Comparison of ENCODE assay signal across 8 mouse cellular contexts in genomic region chr2:168911527-168911926, GRCm38 (mm10). TPM values are rescaled to one million over a fixed set of nuclear protein-coding genes. Genes with fewer than 3 reads are reported as not detected.
A peak's percentile ranks its signal among the peaks of the same experiment; 100 is the strongest.
DNase-seq lines count a peak whose midpoint lies in the region; ATAC-seq and TF ChIP-seq lines count a peak whose summit lies in the region.

No protein-coding gene starts in this region.

- H3K9ac ChIP-seq in lung, embryonic 14.5 days: no peak overlapping the region
- H3K9ac ChIP-seq in lung, postnatal 0 days (replicated peaks; ENCODE audit: low read depth): no peak overlapping the region
- no peak overlapping the region for H3K9ac ChIP-seq in forebrain, embryonic 14.5 days (ENCODE audit: low read length)
- no peak overlapping the region for H3K9ac ChIP-seq in limb, embryonic 15.5 days
- H3K9ac ChIP-seq in stomach, embryonic 16.5 days (ENCODE audit: low read length): peak overlapping the region; percentile 53

- H3K27me3 ChIP-seq in lung, embryonic 14.5 days (ENCODE audit: insufficient read depth, low read length): peaks cover 37% of the 10 kb centered on the region
- peaks cover 34% of the 10 kb centered on the region for H3K27me3 ChIP-seq in lung, postnatal 0 days (replicated peaks; ENCODE audit: insufficient read depth, low read length)
- peaks cover 34% of the 10 kb centered on the region for H3K27me3 ChIP-seq in forebrain, embryonic 14.5 days (replicated peaks; ENCODE audit: control insufficient read depth, insufficient read depth, low read length)
- H3K27me3 ChIP-seq in limb, embryonic 15.5 days: peaks cover 23% of the 10 kb centered on the region
- peaks cover 22% of the 10 kb centered on the region for H3K27me3 ChIP-seq in stomach, embryonic 16.5 days (ENCODE audit: control insufficient read depth, insufficient read depth, low read length)
- peaks cover 10% of the 10 kb centered on the region; the same call in 1 of the 2 replicates for H3K27me3 ChIP-seq in thymus, adult 2 months (ENCODE audit: control insufficient read depth, insufficient read depth, low read length)

- H3K27ac ChIP-seq in lung, embryonic 14.5 days (ENCODE audit: low read depth): no peak overlapping the region
- H3K27ac ChIP-seq in lung, postnatal 0 days (ENCODE audit: low read length): no peak overlapping the region
- H3K27ac ChIP-seq in forebrain, embryonic 14.5 days (ENCODE audit: low read depth, low read length): no peak overlapping the region
- H3K27ac ChIP-seq in limb, embryonic 15.5 days: no peak overlapping the region
- no peak overlapping the region for H3K27ac ChIP-seq in stomach, embryonic 16.5 days (ENCODE audit: low read length)
- no peak overlapping the region for H3K27ac ChIP-seq in thymus, adult 2 months (ENCODE audit: control insufficient read depth, insufficient read depth, low read length)

- DNase-seq in lung, embryonic 14.5 days: no peak
- DNase-seq in lung, postnatal 0 days (ENCODE audit: low spot score): no peak
- no peak for DNase-seq in forebrain, embryonic 14.5 days (ENCODE audit: low spot score)
- no peak for DNase-seq in thymus, adult 2 months
- no peak for DNase-seq in gastrocnemius, adult 8-10 months (ENCODE audit: low spot score in 2 of 2)
- DNase-seq in urinary bladder, postnatal 25 days (ENCODE audit: low spot score): no peak

- no peak for TF ChIP-seq POLR2A in thymus, adult 2 months (IDR thresholded peaks at IDR 0.05; ENCODE audit: control insufficient read depth, extremely low read depth, insufficient read depth, low read length, poor library complexity)

- TF ChIP-seq EP300 in lung, postnatal 0 days (IDR thresholded peaks at IDR 0.05): no peak

- 0 out of 2 replicates have a peak, but pooled peaks cover 6% of the 10 kb centered on the region for H3K4me1 ChIP-seq in lung, embryonic 14.5 days (ENCODE audit: insufficient read depth)
- peaks cover 4% of the 10 kb centered on the region; the same call in 1 of the 2 replicates for H3K4me1 ChIP-seq in lung, postnatal 0 days (ENCODE audit: insufficient read depth, low read depth, low read length)
- peaks cover 7% of the 10 kb centered on the region; the same call in 1 of the 2 replicates for H3K4me1 ChIP-seq in forebrain, embryonic 14.5 days (ENCODE audit: control insufficient read depth, insufficient read depth, low read length)
- H3K4me1 ChIP-seq in limb, embryonic 15.5 days: peaks cover 30% of the 10 kb centered on the region
- H3K4me1 ChIP-seq in stomach, embryonic 16.5 days (ENCODE audit: control insufficient read depth, insufficient read depth, low read length): peaks cover 8% of the 10 kb centered on the region
- H3K4me1 ChIP-seq in thymus, adult 2 months (replicated peaks; ENCODE audit: control insufficient read depth, insufficient read depth, low read length): peaks cover 16% of the 10 kb centered on the region

- H3K4me3 ChIP-seq in lung, embryonic 14.5 days (ENCODE audit: low read depth, low read length): peak overlapping the region; percentile 47
- H3K4me3 ChIP-seq in lung, postnatal 0 days (ENCODE audit: low read depth, low read length): no peak overlapping the region
- H3K4me3 ChIP-seq in forebrain, embryonic 14.5 days (ENCODE audit: low read depth, low read length): peak overlapping the region; percentile 47
- peak overlapping the region; percentile 53 for H3K4me3 ChIP-seq in limb, embryonic 15.5 days
- peak overlapping the region; percentile 59 for H3K4me3 ChIP-seq in stomach, embryonic 16.5 days (replicated peaks; ENCODE audit: low read length)
- H3K4me3 ChIP-seq in thymus, adult 2 months (ENCODE audit: control insufficient read depth, insufficient read depth, low read length): no peak overlapping the region

- H3K36me3 ChIP-seq in lung, embryonic 14.5 days (ENCODE audit: insufficient read depth): no peaks in the 10 kb centered on the region
- H3K36me3 ChIP-seq in lung, postnatal 0 days (ENCODE audit: insufficient read depth, low read length): no peaks in the 10 kb centered on the region
- H3K36me3 ChIP-seq in forebrain, embryonic 14.5 days (ENCODE audit: control insufficient read depth, insufficient read depth, low read length): no peaks in the 10 kb centered on the region
- no peaks in the 10 kb centered on the region for H3K36me3 ChIP-seq in limb, embryonic 15.5 days
- no peaks in the 10 kb centered on the region for H3K36me3 ChIP-seq in stomach, embryonic 16.5 days (ENCODE audit: control insufficient read depth, insufficient read depth, low read length)
- H3K36me3 ChIP-seq in thymus, adult 2 months (ENCODE audit: control insufficient read depth, insufficient read depth, low read length): no peaks in the 10 kb centered on the region

- no peak for ATAC-seq in lung, embryonic 14.5 days (ENCODE audit: insufficient read depth)
- ATAC-seq in lung, postnatal 0 days: no peak
- no peak for ATAC-seq in forebrain, embryonic 14.5 days
- ATAC-seq in limb, embryonic 15.5 days (ENCODE audit: insufficient number of reproducible peaks, low FRiP score, low TSS enrichment, low read depth): no peak
- ATAC-seq in stomach, embryonic 16.5 days (ENCODE audit: insufficient read depth, low FRiP score): no peak

- under 1% methylated on average over 19 of the region's 19 CpGs for WGBS in lung, embryonic 14.5 days
- 1% methylated on average over 19 of the region's 19 CpGs for WGBS in lung, postnatal 0 days
- WGBS in forebrain, embryonic 14.5 days: 2% methylated on average over 19 of the region's 19 CpGs
- WGBS in limb, embryonic 15.5 days: 2% methylated on average over 19 of the region's 19 CpGs
- 2% methylated on average over 19 of the region's 19 CpGs for WGBS in stomach, embryonic 16.5 days
- 13% methylated on average over 19 of the region's 19 CpGs for WGBS in thymus, adult 2 months

- TF ChIP-seq CTCF in lung, embryonic 14.5 days (IDR thresholded peaks at IDR 0.05; ENCODE audit: low read depth): no peak
- TF ChIP-seq CTCF in lung, postnatal 0 days (IDR thresholded peaks at IDR 0.05): no peak
- no peak for TF ChIP-seq CTCF in thymus, adult 2 months (IDR thresholded peaks at IDR 0.05; ENCODE audit: borderline replicate concordance, control insufficient read depth, extremely low read depth, insufficient read depth, low read length, poor library complexity)

- no peaks in the 10 kb centered on the region for H3K9me3 ChIP-seq in lung, embryonic 14.5 days (ENCODE audit: low read depth, low read length)
- no peaks in the 10 kb centered on the region for H3K9me3 ChIP-seq in lung, postnatal 0 days (ENCODE audit: low read length)
- H3K9me3 ChIP-seq in forebrain, embryonic 14.5 days (replicated peaks; ENCODE audit: control insufficient read depth, low read length): no peaks in the 10 kb centered on the region
- H3K9me3 ChIP-seq in limb, embryonic 15.5 days: no peaks in the 10 kb centered on the region
- no peaks in the 10 kb centered on the region for H3K9me3 ChIP-seq in stomach, embryonic 16.5 days (replicated peaks; ENCODE audit: control insufficient read depth, low read length)

- peak overlapping the region; percentile 97 for H3K4me2 ChIP-seq in lung, embryonic 14.5 days
- H3K4me2 ChIP-seq in lung, postnatal 0 days (replicated peaks; ENCODE audit: low read depth, low read length): no peak overlapping the region
- H3K4me2 ChIP-seq in forebrain, embryonic 14.5 days (ENCODE audit: low read length): peak overlapping the region; percentile 95
- peak overlapping the region; percentile 94 for H3K4me2 ChIP-seq in limb, embryonic 15.5 days
- H3K4me2 ChIP-seq in stomach, embryonic 16.5 days (ENCODE audit: low read depth, low read length): peak overlapping the region; percentile 95

RNA-seq across cellular contexts. Expression of gene Zfp64, which starts 43.9 kb away (rescaled TPM):
- 31.9 and 32.4 TPM in 2 replicates for polyA plus RNA-seq in lung, embryonic 14.5 days (2014; fragmentation: Nextera tagmentation; extraction: Ambion mirVana)
- polyA plus RNA-seq in lung, postnatal 0 days (2015; fragmentation: Nextera tagmentation; extraction: Ambion mirVana): 14.0 and 15.8 TPM in 2 replicates
- 29.7 and 36.6 TPM in 2 replicates for polyA plus RNA-seq in forebrain, embryonic 14.5 days (2014; fragmentation: Nextera tagmentation; extraction: Ambion mirVana)
- polyA plus RNA-seq in limb, embryonic 15.5 days (2015; fragmentation: Nextera tagmentation; extraction: Ambion mirVana): 45.9 and 48.6 TPM in 2 replicates
- 35.6 and 37.9 TPM in 2 replicates for polyA plus RNA-seq in stomach, embryonic 16.5 days (2015; fragmentation: Nextera tagmentation; extraction: Ambion mirVana)
- 63.1 and 71.5 TPM in 2 replicates for polyA plus RNA-seq in thymus, adult 2 months (2012; rRNA removed)
- total RNA-seq in gastrocnemius, adult 8-10 months (2022): 10 to 100 TPM in 1 of 4 experiments, 1 to 10 TPM in 3; 6.8 to 10.1 (median 7.4) TPM

Comparison
In these comparisons a context has a peak if more than half of its experiments do, and no peak if none do; other contexts are left out.
1. H3K4me3 ChIP-seq: peak in lung, embryonic 14.5 days (single experiment), forebrain, embryonic 14.5 days (single experiment), limb, embryonic 15.5 days (single experiment) and stomach, embryonic 16.5 days (single experiment); none in lung, postnatal 0 days (single experiment) and thymus, adult 2 months (single experiment).